ENCODE assay signal across 8 mouse cellular contexts in genomic region chrX:38455890-38456634, GRCm38 (mm10). TPM values are rescaled to one million over a fixed set of nuclear protein-coding genes. Genes with fewer than 3 reads are reported as not detected.
A peak's percentile ranks its signal among the peaks of the same experiment; 100 is the strongest.
DNase-seq lines count a peak whose midpoint lies in the region; ATAC-seq lines count a peak whose summit lies in the region.

Gene Lamp2, minus strand, starts transcription at chrX:38456454.

- peak within 1 kb of the TSS; percentile 53 for H3K4me2 ChIP-seq in intestine, embryonic 14.5 days (ENCODE audit: low read length)

- intact Hi-C loops in left cerebral cortex, postnatal 14 days (cut with DNase I), result no loop called here

- peaks cover 8% of the 10 kb centered on the region; the same call in 1 of the 2 replicates for H3K36me3 ChIP-seq in intestine, embryonic 14.5 days (ENCODE audit: control insufficient read depth, insufficient read depth, low read length)

- peak within 1 kb of the TSS; percentile 75 for H3K27ac ChIP-seq in intestine, embryonic 14.5 days (ENCODE audit: low read depth)

- DNase-seq in adrenal gland, adult 18-20 months (ENCODE audit: low spot score in 2 of 2), result peak; percentile 57 to 64
- DNase-seq in embryo, embryonic 11 days, result peak; percentile 90
- DNase-seq in gastrocnemius, postnatal 25 days, result peak; percentile 82
- peak; percentile 82 for DNase-seq in intestine, embryonic 14.5 days (ENCODE audit: low spot score)
- DNase-seq in left cerebral cortex, postnatal 14 days (ENCODE audit: low spot score in 2 of 2), result peak; percentile 80 to 86
- peak; percentile 87 for DNase-seq in mesoderm, embryonic 11.5 days (ENCODE audit: low read depth, low spot score)
- DNase-seq in right cerebral cortex, postnatal 36 days (ENCODE audit: low spot score in 2 of 2), result peak; percentile 63 to 72
- peak; percentile 84 for DNase-seq in yolk sac, embryonic 10.5 days (ENCODE audit: low spot score)

- peak within 1 kb of the TSS; percentile 59 for H3K9ac ChIP-seq in intestine, embryonic 14.5 days (ENCODE audit: low read length)

- H3K4me3 ChIP-seq in intestine, embryonic 14.5 days (ENCODE audit: low read depth, low read length), result peak within 1 kb of the TSS; percentile 52

- no peaks in the 10 kb centered on the region for H3K4me1 ChIP-seq in intestine, embryonic 14.5 days (replicated peaks; ENCODE audit: control insufficient read depth, insufficient read depth, low read length)

- H3K9me3 ChIP-seq in intestine, embryonic 14.5 days (ENCODE audit: control insufficient read depth, low read length), result no peaks in the 10 kb centered on the region

- no peaks in the 10 kb centered on the region for H3K27me3 ChIP-seq in intestine, embryonic 14.5 days (replicated peaks; ENCODE audit: control insufficient read depth, insufficient read depth, low read length)

- ATAC-seq in intestine, embryonic 14.5 days (replicated peaks; ENCODE audit: low FRiP score, low TSS enrichment, low read depth), result peak; percentile 94

- WGBS in intestine, embryonic 14.5 days, result 18% methylated on average over 41 of the region's 47 CpGs

RNA-seq across cellular contexts. Expression of gene Lamp2, which starts in this region (rescaled TPM):
- 100 to 1,000 TPM; 213 to 242 TPM for total RNA-seq in adrenal gland, adult 18-20 months (2021)
- total RNA-seq in gastrocnemius, postnatal 25 days (2021), result 10 to 100 TPM; 60.1 to 68.8 TPM
- polyA plus RNA-seq in intestine, embryonic 14.5 days (2014; fragmentation: Nextera tagmentation; extraction: Ambion mirVana), result 131 and 144 TPM in 2 replicates
- 10 to 100 TPM; 62.5 to 65.5 TPM for total RNA-seq in left cerebral cortex, postnatal 14 days (2021)

Comparison
In these comparisons a context has a peak if more than half of its experiments do, and no peak if none do; other contexts are left out.
1. Peak in every context shown above with its lines: DNase-seq, ATAC-seq, H3K4me3 ChIP-seq and H3K27ac ChIP-seq.